Mouse (Mus musculus) CH12.LX (cell line): ENCODE data around the gene Pias4. TPM values are rescaled to one million over a fixed set of nuclear protein-coding genes. Genes with fewer than 3 reads are reported as not detected.

ENCODE experiments used
- DNase-seq: peaks from one replicate; pipeline ENCODE4 v3.0.0-alpha.2; 2013; ENCODE audit errors: extremely low read depth
- H3K27ac ChIP-seq: 2 replicates; pipeline ENCODE4 v1.5.1; 2012; ENCODE audit warnings: low read depth, mild to moderate bottlenecking, control low read depth, moderate library complexity; ENCODE audit not compliant: insufficient read depth
- H3K27me3 ChIP-seq: replicated peaks from 2 replicates; pipeline ENCODE3; 2012; ENCODE audit warnings: inconsistent platforms
- H3K36me3 ChIP-seq, 2 experiments: replicated peaks in 1 of 2; 2 replicates each; pipeline versions ENCODE3 to v1.6.1; 2012; ENCODE audit warnings: inconsistent platforms in 1 of 2, low read length in 1 of 2, mild to moderate bottlenecking in 1 of 2, mixed read lengths in 1 of 2, moderate library complexity in 1 of 2; ENCODE audit not compliant: control insufficient read depth in 1 of 2, insufficient read depth in 1 of 2
- H3K4me1 ChIP-seq, 2 experiments: 2 replicates each; pipeline ENCODE4 v1.6.1; 2012; ENCODE audit warnings: inconsistent platforms in 1 of 2, moderate library complexity in 1 of 2; ENCODE audit not compliant: insufficient read depth in 2 of 2, control insufficient read depth in 1 of 2
- H3K4me2 ChIP-seq: 2 replicates; pipeline ENCODE4 v1.6.1; 2012; ENCODE audit warnings: low read depth, mild to moderate bottlenecking, control low read depth; ENCODE audit not compliant: poor library complexity, insufficient read depth, severe bottlenecking
- H3K4me3 ChIP-seq, 3 experiments: fragments of 150-350 bp in 1 of 3; sonication (generic) in 1 of 3; replicated peaks in 1 of 3; 2 replicates each; pipeline versions ENCODE3 to v1.5.1; 2011 to 2012; ENCODE audit warnings: low read depth in 2 of 3, low read length in 2 of 3, mild to moderate bottlenecking in 2 of 3, moderate library complexity in 2 of 3, control low read depth in 1 of 3, improper control_type of control experiment in 1 of 3, inconsistent platforms in 1 of 3, mixed read lengths in 1 of 3; ENCODE audit not compliant: poor library complexity in 1 of 3
- H3K79me2 ChIP-seq: replicated peaks from 2 replicates; pipeline ENCODE4 v1.6.1; 2012; ENCODE audit warnings: mild to moderate bottlenecking, moderate library complexity; ENCODE audit not compliant: control insufficient read depth, poor library complexity, insufficient read depth, severe bottlenecking; ENCODE audit errors: extremely low read depth
- H3K9ac ChIP-seq: 2 replicates; pipeline ENCODE4 v1.6.1; 2012; ENCODE audit warnings: low read depth, mild to moderate bottlenecking, control low read depth, moderate library complexity; ENCODE audit not compliant: insufficient read depth
- H3K9me3 ChIP-seq: replicated peaks from 2 replicates; pipeline ENCODE3; 2012; ENCODE audit warnings: low read length, inconsistent platforms, mixed read lengths
- BHLHE40 ChIP-seq: IDR thresholded peaks from 2 replicates; pipeline ENCODE4 v1.6.1; 2011; ENCODE audit warnings: mild to moderate bottlenecking, low read depth, low read length, improper control_type of control experiment
- CHD1 ChIP-seq: IDR thresholded peaks from 2 replicates; pipeline ENCODE4 v1.6.1; 2012; ENCODE audit warnings: low read depth, low read length, improper control_type of control experiment, inconsistent platforms
- CHD2 ChIP-seq: IDR thresholded peaks from 2 replicates; pipeline ENCODE4 v1.6.1; 2011; ENCODE audit warnings: low read length, improper control_type of control experiment
- CTCF ChIP-seq, 2 experiments: IDR thresholded peaks in 1 of 2; conservative IDR thresholded peaks in 1 of 2; 2 replicates each; pipeline ENCODE4 v1.5.1; 2011 to 2012; ENCODE audit warnings: low read depth in 2 of 2, low read length in 2 of 2, improper control_type of control experiment in 1 of 2, inconsistent platforms in 1 of 2, mild to moderate bottlenecking in 1 of 2, moderate library complexity in 1 of 2
- E2F4 ChIP-seq: IDR thresholded peaks from 2 replicates; pipeline ENCODE4 v1.6.1; 2011; ENCODE audit warnings: low read depth, low read length, improper control_type of control experiment; ENCODE audit not compliant: insufficient replicate concordance
- ELF1 ChIP-seq: IDR thresholded peaks from 2 replicates; pipeline ENCODE4 v1.6.1; 2014; ENCODE audit warnings: low read depth, mild to moderate bottlenecking, inconsistent platforms, low read length, improper control_type of control experiment
- EP300 ChIP-seq: IDR thresholded peaks from 2 replicates; pipeline ENCODE4 v1.6.1; 2011; ENCODE audit warnings: low read length, improper control_type of control experiment
- ETS1 ChIP-seq: conservative IDR thresholded peaks from 2 replicates; pipeline ENCODE4 v1.6.1; 2012; ENCODE audit warnings: low read depth, mild to moderate bottlenecking, inconsistent platforms, low read length, improper control_type of control experiment, moderate library complexity
- GABPA ChIP-seq: IDR thresholded peaks from 2 replicates; pipeline ENCODE4 v1.6.1; 2012; ENCODE audit warnings: low read depth, low read length, improper control_type of control experiment, inconsistent platforms; ENCODE audit not compliant: insufficient replicate concordance
- HCFC1 ChIP-seq: IDR thresholded peaks from 2 replicates; pipeline ENCODE4 v1.6.1; 2012; ENCODE audit warnings: low read depth, mild to moderate bottlenecking, inconsistent platforms, low read length, improper control_type of control experiment
- IRF4 ChIP-seq: IDR thresholded peaks from 2 replicates; pipeline ENCODE4 v1.6.1; 2014; ENCODE audit warnings: low read depth, mild to moderate bottlenecking, inconsistent platforms, low read length, improper control_type of control experiment
- JUN ChIP-seq: IDR thresholded peaks from 2 replicates; pipeline ENCODE4 v1.6.1; 2011; ENCODE audit warnings: low read depth, mild to moderate bottlenecking, low read length, improper control_type of control experiment, moderate library complexity; ENCODE audit not compliant: insufficient read depth
- JUND ChIP-seq: conservative IDR thresholded peaks from 2 replicates; pipeline ENCODE4 v1.6.1; 2011; ENCODE audit warnings: low read depth, low read length, improper control_type of control experiment
- KAT2A ChIP-seq: IDR thresholded peaks from 2 replicates; pipeline ENCODE4 v1.6.1; 2012; ENCODE audit warnings: low read length, improper control_type of control experiment, inconsistent platforms; ENCODE audit not compliant: insufficient replicate concordance
- MAFK ChIP-seq: IDR thresholded peaks from 2 replicates; pipeline ENCODE4 v1.6.1; 2011; ENCODE audit warnings: low read length, improper control_type of control experiment; ENCODE audit not compliant: insufficient replicate concordance
- MAX ChIP-seq: IDR thresholded peaks from 2 replicates; pipeline ENCODE4 v1.6.1; 2011; ENCODE audit warnings: low read length, improper control_type of control experiment
- MAZ ChIP-seq: IDR thresholded peaks from 2 replicates; pipeline ENCODE4 v1.6.1; 2012; ENCODE audit warnings: low read depth, mild to moderate bottlenecking, inconsistent platforms, low read length, improper control_type of control experiment, moderate library complexity
- MEF2A ChIP-seq: IDR thresholded peaks from 2 replicates; pipeline ENCODE4 v1.6.1; 2014; ENCODE audit warnings: low read depth, mild to moderate bottlenecking, inconsistent platforms, low read length, improper control_type of control experiment, borderline replicate concordance
- MXI1 ChIP-seq: IDR thresholded peaks from 2 replicates; pipeline ENCODE4 v1.6.1; 2011; ENCODE audit warnings: mild to moderate bottlenecking, low read depth, low read length, improper control_type of control experiment
- MYC ChIP-seq: IDR thresholded peaks from 2 replicates; pipeline ENCODE4 v1.6.1; 2011; ENCODE audit warnings: low read depth, mild to moderate bottlenecking, improper control_type of control experiment, low read length
- NELFE ChIP-seq: IDR thresholded peaks from 2 replicates; pipeline ENCODE4 v1.6.1; 2011; ENCODE audit warnings: low read depth, low read length, improper control_type of control experiment
- NRF1 ChIP-seq: IDR thresholded peaks from 2 replicates; pipeline ENCODE4 v1.6.1; 2014; ENCODE audit warnings: low read depth, mild to moderate bottlenecking, inconsistent platforms, low read length, improper control_type of control experiment, moderate library complexity
- PAX5 ChIP-seq: IDR thresholded peaks from 2 replicates; pipeline ENCODE4 v1.6.1; 2012; ENCODE audit warnings: low read length, inconsistent platforms, mixed read lengths
- POLR2A ChIP-seq: IDR thresholded peaks from 2 replicates; pipeline ENCODE4 v1.6.1; 2011; ENCODE audit warnings: low read depth, mild to moderate bottlenecking, improper control_type of control experiment, low read length
- POLR2AphosphoS2 ChIP-seq: IDR thresholded peaks from 2 replicates; pipeline ENCODE4 v1.6.1; 2011; ENCODE audit warnings: low read depth, low read length, improper control_type of control experiment
- RAD21 ChIP-seq: IDR thresholded peaks from 2 replicates; pipeline ENCODE4 v1.6.1; 2011; ENCODE audit warnings: low read depth, mild to moderate bottlenecking, low read length, improper control_type of control experiment, moderate library complexity
- RCOR1 ChIP-seq: conservative IDR thresholded peaks from 2 replicates; pipeline ENCODE4 v1.6.1; 2012; ENCODE audit warnings: low read depth, mild to moderate bottlenecking, inconsistent platforms, low read length, improper control_type of control experiment
- SIN3A ChIP-seq: IDR thresholded peaks from 2 replicates; pipeline ENCODE4 v1.6.1; 2012; ENCODE audit warnings: low read length, improper control_type of control experiment, inconsistent platforms
- SMC3 ChIP-seq: IDR thresholded peaks from 2 replicates; pipeline ENCODE4 v1.6.1; 2011; ENCODE audit warnings: low read depth, low read length, improper control_type of control experiment
- TBP ChIP-seq: conservative IDR thresholded peaks from 2 replicates; pipeline ENCODE4 v1.6.1; 2011; ENCODE audit warnings: low read depth, low read length, improper control_type of control experiment
- TCF12 ChIP-seq: IDR thresholded peaks from 2 replicates; pipeline ENCODE4 v1.6.1; 2014; ENCODE audit warnings: low read depth, mild to moderate bottlenecking, inconsistent platforms, low read length, improper control_type of control experiment
- UBTF ChIP-seq: IDR thresholded peaks from 2 replicates; pipeline ENCODE4 v1.6.1; 2012; ENCODE audit warnings: low read depth, mild to moderate bottlenecking, inconsistent platforms, low read length, improper control_type of control experiment, moderate library complexity
- USF1 ChIP-seq: IDR thresholded peaks from 2 replicates; pipeline ENCODE4 v1.6.1; 2014; ENCODE audit warnings: low read depth, mild to moderate bottlenecking, inconsistent platforms, low read length, improper control_type of control experiment
- USF2 ChIP-seq: conservative IDR thresholded peaks from 2 replicates; pipeline ENCODE4 v1.6.1; 2011; ENCODE audit warnings: low read depth, low read length, improper control_type of control experiment
- ZC3H11A ChIP-seq: IDR thresholded peaks from 2 replicates; pipeline ENCODE4 v1.6.1; 2012; ENCODE audit warnings: low read depth, mild to moderate bottlenecking, inconsistent platforms, low read length, improper control_type of control experiment
- ZKSCAN1 ChIP-seq: IDR thresholded peaks from 2 replicates; pipeline ENCODE4 v1.6.1; 2012; ENCODE audit warnings: low read depth, inconsistent platforms, low read length, improper control_type of control experiment, borderline replicate concordance
- ZMIZ1 ChIP-seq: IDR thresholded peaks from 2 replicates; pipeline ENCODE4 v1.6.1; 2012; ENCODE audit warnings: low read depth, mild to moderate bottlenecking, inconsistent platforms, low read length, improper control_type of control experiment
- ZNF384 ChIP-seq: IDR thresholded peaks from 2 replicates; pipeline ENCODE4 v1.6.1; 2012; ENCODE audit warnings: low read depth, low read length, improper control_type of control experiment, inconsistent platforms
- dilution Hi-C: fragments of 300-500 bp; cut with MboI; formaldehyde crosslinking; loops from 2 replicates; pipeline ENCODE4 v1.14.3; 2020; ENCODE audit warnings: low sequenced_read_pairs; ENCODE audit not compliant: extremely low pct_unique_long_range_greater_than_20kb, extremely low pct_ligation_motif_present
- in situ Hi-C: fragments of 300-500 bp; cut with MboI; formaldehyde crosslinking; loops from 3 replicates; pipeline ENCODE4 v1.14.3; 2019; ENCODE audit warnings: low sequenced_read_pairs, low pct_ligation_motif_present, low pct_unique_long_range_greater_than_20kb, mixed read lengths
- polyA plus RNA-seq: library from polyadenylated mRNA; unstranded; fragments of >175 nt; gene quantifications from 2 replicates; pipeline ENCODE4 v1.2.1, GENCODE M21; 2012; ENCODE audit warnings: low read depth; ENCODE audit not compliant: insufficient read length
- total RNA-seq, 2 experiments: library from RNA; depleted of rRNA; stranded (reverse); fragments of 300-350 nt in 1 of 2; fragments of >200 nt in 1 of 2; gene quantifications; 2 replicates each; pipeline ENCODE4 v1.2.3; 2012 to 2014

The Pias4 gene
- total and polyA plus RNA-seq, 3 experiments = 15.3 to 33.5 (median 26.6) TPM

- in situ Hi-C loops = no loop called here
Measured at GRCm38 (mm10) chr10:81134181-81134587, 33.5 kb downstream of the Pias4 start.

GRCm38 (mm10) chr10:81123500-81123899 is 44.2 kb downstream of the Pias4 start:
- Histone ChIP-seq H3K4me3 (no peak overlapping the region), H3K9me3 (no peaks in the 10 kb centered on the region), H3K79me2 (no peaks in the 10 kb centered on the region), H3K36me3 (peaks cover 60 to 71% of the 10 kb centered on the region in 2 experiments), H3K27me3 (no peaks in the 10 kb centered on the region), H3K4me2 (no peak overlapping the region), H3K9ac (no peak overlapping the region), H3K27ac (no peak overlapping the region), H3K4me1 (peaks cover 4 to 17% of the 10 kb centered on the region in 2 experiments)
- dilution Hi-C loops (no loop called here), in situ Hi-C loops (no loop called here)
- no peak for DNase-seq
- TF ChIP-seq ZMIZ1 (no peak), UBTF (no peak), MAFK (no peak), NELFE (no peak), BHLHE40 (no peak), IRF4 (no peak), NRF1 (no peak), USF1 (no peak), SIN3A (no peak), ZKSCAN1 (no peak), POLR2A (no peak), KAT2A (no peak), EP300 (no peak)

More at GRCm38 (mm10) chr10:81134181-81134587, 33.5 kb downstream of the Pias4 start:
- peak; percentile 84 for DNase-seq
- Histone ChIP-seq H3K9me3 (no peaks in the 10 kb centered on the region), H3K27me3 (no peaks in the 10 kb centered on the region), H3K4me1 (peaks cover 10 to 37% of the 10 kb centered on the region in 2 experiments), H3K4me3 (peak overlapping the region; percentile 14 to 87 (median 64)), H3K36me3 (peaks cover 0 to 1% of the 10 kb centered on the region in 2 experiments), H3K27ac (no peak overlapping the region), H3K79me2 (peaks cover 13% of the 10 kb centered on the region), H3K9ac (peak overlapping the region; percentile 100; the same call in 1 of the 2 replicates), H3K4me2 (peak overlapping the region; percentile 93)
- TF ChIP-seq IRF4 = peak; percentile 61
- TF ChIP-seq EP300 = no peak
- TF ChIP-seq UBTF = no peak
- no peak for TF ChIP-seq PAX5
- no peak for TF ChIP-seq GABPA
- no peak for TF ChIP-seq JUN
- TF ChIP-seq BHLHE40 = peak; percentile 98
- no peak; the same call in 1 of the 2 replicates for TF ChIP-seq SIN3A
- TF ChIP-seq KAT2A = no peak
- TF ChIP-seq MAZ = peak; percentile 83
- no peak for TF ChIP-seq E2F4
- no peak for TF ChIP-seq ZC3H11A
- TF ChIP-seq CHD2 = no peak; the same call in 1 of the 2 replicates
- peak; percentile 35; the same call in 1 of the 2 replicates for TF ChIP-seq MAX
- TF ChIP-seq ETS1 = peak; percentile 86
- TF ChIP-seq POLR2A = peak; percentile 63
- peak; percentile 46 for TF ChIP-seq HCFC1
- TF ChIP-seq TCF12 = peak; percentile 48
- TF ChIP-seq MYC = peak; percentile 58; the same call in 1 of the 2 replicates
- peak; percentile 55; the same call in 1 of the 2 replicates for TF ChIP-seq USF2
- no peak for TF ChIP-seq CHD1
- TF ChIP-seq ZMIZ1 = no peak
- TF ChIP-seq NRF1 = no peak
- no peak for TF ChIP-seq POLR2AphosphoS2
- no peak for TF ChIP-seq CTCF (conservative IDR thresholded peaks at IDR 0.05 in 1 of 2, IDR thresholded peaks at IDR 0.05 in 1 of 2; ENCODE audit: low read depth in 2 of 2, low read length in 2 of 2)
- peak; percentile 82 for TF ChIP-seq USF1
- 0 out of 2 replicates have a peak, but pooled peaks have one; percentile 28 for TF ChIP-seq TBP
- TF ChIP-seq MAFK = no peak
- no peak for TF ChIP-seq RAD21
- TF ChIP-seq RCOR1 = no peak
- no peak for TF ChIP-seq SMC3
- no peak for TF ChIP-seq ZKSCAN1
- TF ChIP-seq NELFE = no peak
- no peak for TF ChIP-seq MEF2A
- peak; percentile 95 for TF ChIP-seq ELF1
- no peak for TF ChIP-seq ZNF384
- TF ChIP-seq MXI1 = peak; percentile 85
- TF ChIP-seq JUND = no peak
- dilution Hi-C loops = no loop called here
